Mouse (Mus musculus): ENCODE measurements at regions not wholly inside any gene's neighbourhood (a gene's known extent, or its start where the extent isn't known, plus 50 kb on each side); places are given as distances from the start of the nearest gene placed in this dataset.

- DNase-seq (ENCODE audit: low read depth in 2 of 2, low spot score in 2 of 2) = no peak
Measured at GRCm38 (mm10) chr12:12710184-12710609, 231.5 kb downstream of the Mycn start.

- DNase-seq (ENCODE audit: low read depth in 2 of 2, low spot score in 2 of 2) = no peak
Measured at GRCm38 (mm10) chr12:12708954-12709523, 232.7 kb downstream of the Mycn start.

GRCm38 (mm10) chr12:12706326-12706920 lies 235.3 kb downstream of the Mycn start:
- DNase-seq (ENCODE audit: low read depth in 2 of 2, low spot score in 2 of 2) = no peak

GRCm38 (mm10) chr12:12701735-12702134 lies 240.0 kb downstream of the Mycn start:
- DNase-seq (ENCODE audit: low read depth in 2 of 2, low spot score in 2 of 2) = no peak

- no peak for DNase-seq (ENCODE audit: low read depth in 2 of 2, low spot score in 2 of 2)
Measured at GRCm38 (mm10) chr12:12701060-12701667, 240.6 kb downstream of the Mycn start.

- DNase-seq (ENCODE audit: low read depth in 2 of 2, low spot score in 2 of 2) = no peak
Measured at GRCm38 (mm10) chr12:12693838-12694777, 247.6 kb downstream of the Mycn start.

GRCm38 (mm10) chr12:12687376-12687775 lies 254.3 kb downstream of the Mycn start:
- DNase-seq (ENCODE audit: low read depth in 2 of 2, low spot score in 2 of 2) = no peak

- DNase-seq (ENCODE audit: low read depth in 2 of 2, low spot score in 2 of 2) = no peak
Measured at GRCm38 (mm10) chr12:12685217-12685522, 256.5 kb downstream of the Mycn start.

- no peak for DNase-seq (ENCODE audit: low read depth in 2 of 2, low spot score in 2 of 2)
Measured at GRCm38 (mm10) chr12:12684481-12685216, 257.1 kb downstream of the Mycn start.

GRCm38 (mm10) chr12:12683733-12684470 lies 257.8 kb downstream of the Mycn start:
- DNase-seq (ENCODE audit: low read depth in 2 of 2, low spot score in 2 of 2) = no peak

- DNase-seq (ENCODE audit: low read depth in 2 of 2, low spot score in 2 of 2) = no peak
Measured at GRCm38 (mm10) chr12:12681101-12681500, 260.6 kb downstream of the Mycn start.

GRCm38 (mm10) chr12:12680371-12680921 lies 261.3 kb downstream of the Mycn start:
- no peak for DNase-seq (ENCODE audit: low read depth in 2 of 2, low spot score in 2 of 2)

- no peak for DNase-seq (ENCODE audit: low read depth in 2 of 2, low spot score in 2 of 2)
Measured at GRCm38 (mm10) chr12:12676676-12677075, 265.0 kb downstream of the Mycn start.

- DNase-seq (ENCODE audit: low read depth in 2 of 2, low spot score in 2 of 2) = no peak
Measured at GRCm38 (mm10) chr12:12669931-12670330, 271.8 kb downstream of the Mycn start.

- DNase-seq (ENCODE audit: low read depth in 2 of 2, low spot score in 2 of 2) = no peak
Measured at GRCm38 (mm10) chr12:12668919-12669318, 272.8 kb downstream of the Mycn start.

- no peak for DNase-seq (ENCODE audit: low read depth in 2 of 2, low spot score in 2 of 2)
Measured at GRCm38 (mm10) chr12:12655611-12656010, 286.1 kb downstream of the Mycn start.

GRCm38 (mm10) chr12:12655184-12655583 lies 286.5 kb downstream of the Mycn start:
- no peak for DNase-seq (ENCODE audit: low read depth in 2 of 2, low spot score in 2 of 2)

- no peak for DNase-seq (ENCODE audit: low read depth in 2 of 2, low spot score in 2 of 2)
Measured at GRCm38 (mm10) chr12:12652361-12652760, 289.4 kb downstream of the Mycn start.

GRCm38 (mm10) chr12:12650309-12650708 lies 291.4 kb downstream of the Mycn start:
- no peak for DNase-seq (ENCODE audit: low read depth in 2 of 2, low spot score in 2 of 2)

GRCm38 (mm10) chr12:12647467-12647866 lies 294.2 kb downstream of the Mycn start:
- no peak for DNase-seq (ENCODE audit: low read depth in 2 of 2, low spot score in 2 of 2)
